Mouse (Mus musculus) myocyte (in vitro differentiated cells): ENCODE measurements around the gene Carns1.

Experiments used
- E2F4 ChIP-seq: IDR thresholded peaks from one replicate; pipeline ENCODE4 v1.6.1; 2011; ENCODE audit warnings: mild to moderate bottlenecking, control low read depth, moderate library complexity; ENCODE audit not compliant: insufficient read depth
- POLR2A ChIP-seq: IDR thresholded peaks from one replicate; pipeline ENCODE4 v1.6.1; 2011; ENCODE audit warnings: low read depth, mild to moderate bottlenecking, control low read depth, moderate library complexity; ENCODE audit not compliant: insufficient read length

GRCm38 (mm10) chr19:4169378-4169784 lies 5.9 kb downstream of the Carns1 start:
- TF ChIP-seq POLR2A (peak; percentile 86), E2F4 (no peak)
